Mouse (Mus musculus) liver, postnatal 0 days (tissue): ENCODE measurements at regions not wholly inside any gene's neighbourhood (a gene's known extent, or its start where the extent isn't known, plus 50 kb on each side); places are given as distances from the start of the nearest gene placed in this dataset.

ENCODE experiments used
- CTCF ChIP-seq: sonication (generic); IDR thresholded peaks from 2 replicates; pipeline ENCODE4 v1.5.1; 2016; ENCODE audit warnings: antibody characterized with exemption, low read depth
- EP300 ChIP-seq: IDR thresholded peaks from 2 replicates; pipeline ENCODE4 v1.6.1; 2016; ENCODE audit warnings: antibody characterized with exemption, low read depth, mild to moderate bottlenecking

DNA sequence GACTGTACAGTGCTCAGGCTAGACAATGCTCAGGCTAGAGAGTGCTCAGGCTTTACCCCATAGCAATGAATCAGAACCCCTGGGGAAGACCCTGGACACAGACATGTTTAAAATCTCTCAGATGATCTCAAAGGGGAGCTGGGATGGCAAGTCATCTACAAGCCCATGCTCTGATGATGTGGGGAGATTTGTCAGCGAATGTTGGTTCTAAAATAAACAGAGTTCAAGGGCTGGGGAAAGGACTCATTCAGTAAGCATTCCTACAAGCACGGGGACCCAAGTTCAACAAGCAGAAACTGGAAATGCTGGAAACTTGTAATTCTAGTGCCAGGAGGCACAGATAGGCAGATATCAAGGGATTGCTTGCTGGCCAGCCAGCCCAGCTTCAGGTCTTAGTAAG lies 254.1 kb downstream of the Tcf7l2 start:
- TF ChIP-seq CTCF (no peak), EP300 (no peak)
